Mouse (Mus musculus) myocyte (in vitro differentiated cells): ENCODE data around the gene Them7.

Experiments
- CEBPB ChIP-seq: IDR thresholded peaks from 2 replicates; pipeline ENCODE4 v1.6.1; 2011; ENCODE audit warnings: mild to moderate bottlenecking, moderate library complexity; ENCODE audit not compliant: poor library complexity, insufficient read depth, severe bottlenecking
- MAX ChIP-seq: IDR thresholded peaks from one replicate; pipeline ENCODE4 v1.6.1; 2011; ENCODE audit warnings: low read depth, mild to moderate bottlenecking, control low read depth
- MYOD1 ChIP-seq, 3 experiments: IDR thresholded peaks; one replicate each; pipeline ENCODE4 v1.6.1; 2011; ENCODE audit warnings: control low read depth in 2 of 3, low read depth in 2 of 3, mild to moderate bottlenecking in 2 of 3, moderate library complexity in 1 of 3; ENCODE audit not compliant: insufficient read length in 2 of 3, control insufficient read depth in 1 of 3
- MYOG ChIP-seq, 3 experiments: IDR thresholded peaks; one replicate each; pipeline ENCODE4 v1.6.1; 2011; ENCODE audit warnings: control low read depth in 2 of 3, low read depth in 2 of 3, mild to moderate bottlenecking in 2 of 3; ENCODE audit not compliant: insufficient read length in 2 of 3, control insufficient read depth in 1 of 3, insufficient read depth in 1 of 3
- POLR2A ChIP-seq: IDR thresholded peaks from one replicate; pipeline ENCODE4 v1.6.1; 2011; ENCODE audit warnings: low read depth, mild to moderate bottlenecking, control low read depth, moderate library complexity; ENCODE audit not compliant: insufficient read length
- POLR2AphosphoS2 ChIP-seq: IDR thresholded peaks from one replicate; pipeline ENCODE4 v1.6.1; 2011; ENCODE audit warnings: low read depth, control low read depth; ENCODE audit not compliant: insufficient read length
- REST ChIP-seq: IDR thresholded peaks from one replicate; pipeline ENCODE4 v1.6.1; 2011; ENCODE audit warnings: mild to moderate bottlenecking, control low read depth, moderate library complexity; ENCODE audit not compliant: insufficient read depth, insufficient read length
- SRF ChIP-seq: IDR thresholded peaks from one replicate; pipeline ENCODE4 v1.6.1; 2011; ENCODE audit warnings: low read depth; ENCODE audit not compliant: control insufficient read depth, insufficient read length
- TCF12 ChIP-seq: IDR thresholded peaks from one replicate; pipeline ENCODE4 v1.6.1; 2011; ENCODE audit warnings: mild to moderate bottlenecking, control low read depth; ENCODE audit not compliant: poor library complexity, insufficient read depth, severe bottlenecking
- TCF3 ChIP-seq: IDR thresholded peaks from one replicate; pipeline ENCODE4 v1.6.1; 2011; ENCODE audit warnings: low read depth, control low read depth; ENCODE audit not compliant: insufficient read length

GRCm38 (mm10) chr2:105394375-105394774 is 170.3 kb downstream of the Them7 start:
- TF ChIP-seq POLR2A, result no peak
- no peak for TF ChIP-seq TCF12
- TF ChIP-seq MAX, result no peak
- no peak for TF ChIP-seq MYOD1 (IDR thresholded peaks at IDR 0.05; ENCODE audit: control insufficient read depth in 1 of 3, insufficient read length in 2 of 3, low read depth in 2 of 3)
- no peak for TF ChIP-seq CEBPB
- TF ChIP-seq MYOG (IDR thresholded peaks at IDR 0.05; ENCODE audit: control insufficient read depth in 1 of 3, insufficient read depth in 1 of 3, insufficient read length in 2 of 3, low read depth in 2 of 3), result no peak
- TF ChIP-seq POLR2AphosphoS2, result no peak
- no peak for TF ChIP-seq TCF3
- TF ChIP-seq SRF, result no peak
- no peak for TF ChIP-seq REST
